Mouse (Mus musculus): ENCODE measurements around the gene Atp5e. TPM values are rescaled to one million over a fixed set of nuclear protein-coding genes. Genes with fewer than 3 reads are reported as not detected.

Atp5e gene
- 100 to 1,000 TPM; 380 to 432 TPM for total RNA-seq (2021)
- long read RNA-seq, experiment 1, transcript Atp5e-201 (3 exons, 421 nt) = major isoform, 347 of 357 reads
- long read RNA-seq, experiment 1, partial matches to known transcripts = 1 of 357 reads
- long read RNA-seq, experiment 1, other reads (novel, unspliced or antisense) = 5 of 357 reads
- long read RNA-seq, experiment 2, transcript Atp5e-201 (3 exons, 421 nt) = major isoform, 225 of 230 reads
- long read RNA-seq, experiment 2, partial matches to known transcripts = 0 of 230 reads
- long read RNA-seq, experiment 2, other reads (novel, unspliced or antisense) = 2 of 230 reads

GRCm38 (mm10) chr2:174463789-174464523 is at the start of gene Atp5e:
Gene Atp5e (minus strand): TSS chr2:174464105.
- DNase-seq (ENCODE audit: low spot score in 2 of 2) = peak; percentile 85 to 89

- no peak for DNase-seq (ENCODE audit: low spot score in 2 of 2)
These were observed 45.9 kb upstream of the Atp5e start for GRCm38 (mm10) chr2:174509825-174510224.

- no peak for DNase-seq (ENCODE audit: low spot score in 2 of 2)
These were observed 44.1 kb upstream of the Atp5e start for GRCm38 (mm10) chr2:174507998-174508397.

GRCm38 (mm10) chr2:174502831-174503460 is 39.0 kb upstream of the Atp5e start:
- DNase-seq (ENCODE audit: low spot score in 2 of 2) = no peak

GRCm38 (mm10) chr2:174502321-174502720 is 38.4 kb upstream of the Atp5e start:
- DNase-seq (ENCODE audit: low spot score in 2 of 2) = no peak

- DNase-seq (ENCODE audit: low spot score in 2 of 2) = no peak
These were observed 37.6 kb upstream of the Atp5e start for GRCm38 (mm10) chr2:174501517-174501916.

GRCm38 (mm10) chr2:174500814-174501503 is 37.1 kb upstream of the Atp5e start:
- no peak for DNase-seq (ENCODE audit: low spot score in 2 of 2)

GRCm38 (mm10) chr2:174492858-174493257 is 29.0 kb upstream of the Atp5e start:
- no peak for DNase-seq (ENCODE audit: low spot score in 2 of 2)

- DNase-seq (ENCODE audit: low spot score in 2 of 2) = no peak
These were observed 23.1 kb upstream of the Atp5e start for GRCm38 (mm10) chr2:174487005-174487404.

GRCm38 (mm10) chr2:174478746-174479145 is 14.8 kb upstream of the Atp5e start:
- DNase-seq (ENCODE audit: low spot score in 2 of 2) = no peak

GRCm38 (mm10) chr2:174477543-174478319 is 13.8 kb upstream of the Atp5e start:
- no peak for DNase-seq (ENCODE audit: low spot score in 2 of 2)

- DNase-seq (ENCODE audit: low spot score in 2 of 2) = no peak
These were observed 9.6 kb upstream of the Atp5e start for GRCm38 (mm10) chr2:174473550-174473927.

GRCm38 (mm10) chr2:174472818-174473549 is 9.1 kb upstream of the Atp5e start, which contains the start of gene Prelid3b:
Gene Prelid3b (minus strand): TSS chr2:174473081.
- DNase-seq (ENCODE audit: low spot score in 2 of 2) = peak; percentile 98 to 99

GRCm38 (mm10) chr2:174472407-174472806 is 8.5 kb upstream of the Atp5e start:
- DNase-seq (ENCODE audit: low spot score in 2 of 2) = no peak

- DNase-seq (ENCODE audit: low spot score in 2 of 2) = no peak
These were observed 7.0 kb upstream of the Atp5e start for GRCm38 (mm10) chr2:174470786-174471405.

- no peak for DNase-seq (ENCODE audit: low spot score in 2 of 2)
These were observed 6.4 kb upstream of the Atp5e start for GRCm38 (mm10) chr2:174470333-174470732.

- DNase-seq (ENCODE audit: low spot score in 2 of 2) = no peak
These were observed 535 bp downstream of the Atp5e start for GRCm38 (mm10) chr2:174463370-174463769.

GRCm38 (mm10) chr2:174459365-174459764 is 4.5 kb downstream of the Atp5e start:
- DNase-seq (ENCODE audit: low spot score in 2 of 2) = no peak

- no peak for DNase-seq (ENCODE audit: low spot score in 2 of 2)
These were observed 10.2 kb downstream of the Atp5e start for GRCm38 (mm10) chr2:174453681-174454080.

- no peak for DNase-seq (ENCODE audit: low spot score in 2 of 2)
These were observed 13.6 kb downstream of the Atp5e start, which contains the start of gene Tubb1 for GRCm38 (mm10) chr2:174450353-174450752. Gene Tubb1 (plus strand): TSS chr2:174450695.

All from adrenal gland, postnatal 4 days (tissue).